Mouse (Mus musculus): ENCODE measurements at regions not wholly inside any gene's neighbourhood (a gene's known extent, or its start where the extent isn't known, plus 50 kb on each side); places are given as distances from the start of the nearest gene placed in this dataset.

- no peak for TF ChIP-seq GATA1 (IDR thresholded peaks at IDR 0.05; ENCODE audit: borderline replicate concordance, low read length)
- no peak for TF ChIP-seq FLI1 (IDR thresholded peaks at IDR 0.05; ENCODE audit: low read length)
These were observed 71.4 kb downstream of the Actbl2 start for GRCm38 (mm10) chr13:111326096-111326665.

Measured in megakaryocyte, embryonic 14.5 days (primary cell).